Mouse (Mus musculus) yolk sac, embryonic 10.5 days (tissue): ENCODE data around the gene Acbd3.
A peak's percentile ranks its signal among the peaks of the same experiment; 100 is the strongest.

ENCODE experiments used
- DNase-seq: peaks from one replicate; pipeline ENCODE4 v3.0.0-alpha.2; 2017; ENCODE audit warnings: low spot score

Acbd3 gene

GRCm38 (mm10) chr1:180762180-180762579, 36.3 kb downstream of the Acbd3 start:
- no peak for DNase-seq

GRCm38 (mm10) chr1:180762679-180763078, 36.8 kb downstream of the Acbd3 start:
- no peak for DNase-seq

- no peak for DNase-seq
Observed at GRCm38 (mm10) chr1:180763307-180763706, 37.5 kb downstream of the Acbd3 start.

DNA sequence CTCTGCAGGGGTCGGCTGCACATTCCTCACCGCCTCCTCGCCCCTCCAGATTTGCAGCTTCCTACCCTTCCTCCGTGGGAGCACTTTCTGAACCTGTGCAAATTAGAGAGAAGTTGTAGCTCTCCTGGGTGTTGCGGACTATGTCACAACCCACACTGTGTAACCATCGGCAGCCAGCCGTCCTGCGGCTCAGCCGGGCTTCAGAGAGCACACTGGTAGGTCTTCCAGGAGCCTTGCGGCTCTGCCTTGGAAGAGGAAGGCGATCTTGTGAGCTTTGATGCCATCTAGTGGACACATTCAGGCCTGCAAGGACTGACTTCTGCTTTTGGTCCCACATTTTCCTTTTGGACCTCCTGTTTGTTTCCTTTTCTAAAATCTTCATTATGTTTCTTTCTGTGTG, 38.0 kb downstream of the Acbd3 start:
- peak; percentile 71 for DNase-seq

GRCm38 (mm10) chr1:180765393-180765792, 39.5 kb downstream of the Acbd3 start:
- no peak for DNase-seq

- DNase-seq = no peak
Observed at GRCm38 (mm10) chr1:180766557-180766956, 40.7 kb downstream of the Acbd3 start.

GRCm38 (mm10) chr1:180767541-180768333, 41.9 kb downstream of the Acbd3 start:
- no peak for DNase-seq

DNA sequence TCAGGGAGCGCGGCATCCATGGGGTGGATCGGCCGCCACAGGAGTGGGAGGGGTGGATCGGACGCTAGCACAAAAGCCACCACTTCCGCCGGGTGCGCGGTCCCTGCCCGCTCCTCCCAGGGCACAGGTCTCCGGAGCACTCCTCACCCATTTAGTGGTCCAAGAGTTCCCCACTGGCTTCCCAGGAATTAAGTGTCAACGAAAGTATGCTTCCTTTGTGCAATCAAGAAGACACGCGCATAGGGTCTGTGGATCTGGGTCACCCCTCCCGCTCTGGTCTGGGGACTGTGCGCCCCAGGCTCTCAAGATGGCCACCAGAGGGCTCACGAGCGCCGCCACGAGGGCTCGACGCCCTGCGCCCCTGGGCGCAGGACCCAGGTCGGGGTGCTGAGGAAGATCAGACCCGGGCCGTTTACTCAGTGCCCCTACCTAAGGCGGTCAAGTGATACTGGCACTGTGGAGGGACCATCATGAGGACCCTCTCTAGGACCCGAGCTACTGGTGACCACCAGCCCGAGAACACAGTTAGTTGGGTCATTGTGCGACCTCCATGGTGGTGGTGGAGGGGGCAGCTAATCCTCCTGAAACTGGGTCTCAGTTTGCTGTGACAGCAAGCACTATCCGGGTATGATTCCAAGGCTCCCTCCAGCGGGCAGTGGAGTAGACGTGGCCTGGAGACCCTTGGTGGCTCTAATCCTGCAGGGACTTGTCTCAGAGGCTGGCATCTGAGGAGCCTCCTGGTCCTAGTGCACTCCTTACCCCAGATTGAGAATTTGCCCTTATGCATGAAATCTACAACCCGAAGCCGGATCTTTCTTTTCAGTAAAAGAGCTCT, 42.7 kb downstream of the Acbd3 start:
- peak; percentile 60 for DNase-seq

- DNase-seq = no peak
Observed at GRCm38 (mm10) chr1:180771306-180771705, 45.5 kb downstream of the Acbd3 start.

DNA sequence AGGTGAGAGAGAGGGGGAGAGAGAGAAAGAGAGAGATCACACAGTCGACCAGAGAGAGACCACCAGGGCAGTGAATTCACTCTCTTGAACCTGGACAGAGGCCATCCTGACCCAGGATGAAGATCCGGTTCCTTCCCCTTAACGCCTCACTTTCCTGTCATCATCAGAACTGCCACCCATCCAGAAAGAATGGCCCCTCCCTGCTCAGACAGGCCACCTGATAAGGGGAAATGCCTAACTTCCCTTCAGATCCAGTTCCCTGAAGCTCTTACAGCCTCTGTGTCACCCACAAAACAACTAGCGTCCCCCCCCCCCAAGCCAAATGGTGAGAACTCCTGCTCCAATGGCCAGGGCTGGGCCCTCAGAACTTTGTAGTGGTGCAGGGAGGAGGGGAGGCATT, 45.9 kb downstream of the Acbd3 start:
- no peak for DNase-seq

DNA sequence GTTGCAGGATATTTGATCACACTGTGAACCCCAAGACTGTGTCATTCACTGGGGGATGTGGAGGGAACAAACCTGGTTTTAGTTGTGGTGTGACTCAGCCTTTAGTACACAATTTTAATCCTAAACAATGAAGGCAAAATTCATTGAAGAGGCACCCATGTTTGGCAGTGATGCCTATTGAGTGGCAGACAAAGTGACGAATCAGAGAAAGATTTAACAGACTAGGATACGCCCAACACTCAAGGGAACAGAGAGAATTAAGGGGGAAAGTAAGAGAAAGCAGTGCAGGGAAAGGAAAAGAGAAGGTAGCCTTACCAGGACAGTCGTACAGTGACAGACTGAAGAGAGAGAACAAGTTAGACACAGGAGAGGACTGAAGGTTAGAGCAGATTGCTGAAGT, 46.4 kb downstream of the Acbd3 start:
- DNase-seq = no peak

GRCm38 (mm10) chr1:180774664-180775063, 48.8 kb downstream of the Acbd3 start:
- no peak for DNase-seq

- DNase-seq = no peak
Observed at GRCm38 (mm10) chr1:180775317-180775716, 49.5 kb downstream of the Acbd3 start.

- DNase-seq = no peak
Observed at GRCm38 (mm10) chr1:180775849-180776493, 50.1 kb downstream of the Acbd3 start.

- DNase-seq = no peak
Observed at GRCm38 (mm10) chr1:180776494-180776893, 50.7 kb downstream of the Acbd3 start.

DNA sequence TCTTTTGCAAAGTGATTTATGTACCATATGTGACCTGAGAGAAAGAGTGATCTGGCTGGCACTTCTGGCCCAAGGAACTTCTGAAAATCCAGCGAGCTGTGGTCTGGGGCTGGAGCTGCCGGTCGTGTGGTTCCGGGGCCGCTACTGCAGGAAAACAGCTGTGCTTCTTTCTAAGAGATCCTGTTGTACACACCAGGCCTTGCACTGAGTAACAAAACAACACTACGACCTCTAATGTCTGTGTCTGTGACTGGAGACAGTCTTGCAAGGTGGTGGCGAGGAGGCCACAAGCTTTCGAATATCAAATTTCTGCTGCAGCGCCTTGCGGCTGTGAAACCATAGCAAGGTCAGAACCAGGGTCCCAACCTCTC, 51.4 kb downstream of the Acbd3 start:
- no peak for DNase-seq

- DNase-seq = peak; percentile 93
Observed at GRCm38 (mm10) chr1:180777660-180778402, 52.0 kb downstream of the Acbd3 start.

GRCm38 (mm10) chr1:180778403-180778754, 52.5 kb downstream of the Acbd3 start:
- DNase-seq = no peak

DNA sequence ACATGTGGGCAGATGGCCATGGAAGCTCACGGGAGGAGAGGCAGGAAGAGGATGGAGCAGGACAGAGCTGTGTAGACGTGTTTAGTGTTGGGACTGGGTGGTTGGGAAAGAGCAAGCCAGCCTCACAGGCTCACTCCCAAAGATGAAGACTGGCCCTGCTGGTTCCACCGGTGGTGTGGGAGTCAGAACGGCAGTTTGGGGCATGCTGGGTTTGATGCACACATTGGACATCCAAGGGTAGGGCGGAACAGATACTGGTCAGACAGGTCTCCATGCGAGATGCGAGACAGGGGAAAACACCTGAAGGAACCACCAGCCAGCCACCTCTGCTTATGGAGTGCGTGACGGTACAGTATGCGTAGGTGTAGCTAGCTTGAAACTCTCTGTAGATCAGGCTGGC, 53.1 kb downstream of the Acbd3 start:
- DNase-seq = no peak

- DNase-seq = no peak
Observed at GRCm38 (mm10) chr1:180780291-180780690, 54.4 kb downstream of the Acbd3 start.

DNA sequence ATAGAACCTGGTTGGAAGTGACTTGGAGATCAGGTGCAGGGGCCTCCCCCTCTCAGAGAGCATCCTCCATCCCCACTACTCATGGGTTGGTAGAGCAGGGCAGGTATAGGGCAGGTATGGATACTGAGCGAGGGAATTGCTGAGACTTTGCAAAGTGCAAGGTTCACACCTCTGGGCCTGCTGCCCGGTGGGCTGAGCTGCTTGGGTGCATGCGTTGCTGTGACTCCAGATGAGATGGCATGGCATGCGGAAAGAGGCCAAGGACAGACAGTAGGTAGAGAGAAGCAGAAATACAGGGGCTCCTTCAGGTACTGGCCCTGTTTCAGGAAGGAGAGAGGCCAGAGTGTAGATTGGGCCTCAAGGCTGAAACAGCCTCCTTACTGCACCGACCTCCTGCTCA, 55.4 kb downstream of the Acbd3 start:
- no peak for DNase-seq

DNA sequence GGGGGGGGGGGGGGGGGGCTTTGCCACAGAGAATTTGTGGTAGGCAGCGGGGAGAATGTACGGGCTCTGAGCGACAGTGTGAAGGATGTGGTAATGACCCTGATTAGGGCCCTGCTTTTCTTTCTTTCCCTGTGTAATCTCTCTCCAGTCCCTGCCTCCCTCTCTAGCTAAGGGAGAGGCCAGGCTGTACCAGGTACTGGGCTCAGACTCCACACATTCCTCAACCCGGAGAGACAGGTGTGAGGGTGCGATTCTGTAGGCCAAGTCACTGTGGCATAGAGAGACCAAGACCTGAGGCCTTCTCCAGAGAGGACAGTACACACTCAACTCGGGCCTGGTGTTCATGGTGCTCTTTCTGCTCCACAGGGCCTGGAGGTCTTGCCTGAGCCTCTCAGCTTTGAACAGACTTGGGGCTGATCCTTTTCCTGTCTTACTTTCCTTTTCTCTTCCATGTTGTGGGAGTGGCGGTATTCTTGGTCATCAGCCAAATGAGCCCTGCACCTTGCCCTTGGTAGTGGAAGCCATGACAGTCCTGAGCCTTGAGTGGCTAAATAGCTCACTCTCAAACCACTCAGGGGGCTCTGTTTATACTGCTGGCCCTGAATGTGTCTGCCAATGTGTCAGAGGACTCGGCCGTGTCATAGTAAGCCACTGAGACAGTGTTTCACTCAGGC, 57.2 kb downstream of the Acbd3 start:
- DNase-seq = no peak
